Mouse (Mus musculus) spleen, postnatal 14 days (tissue): ENCODE measurements around the gene Zfp87.
A peak's percentile ranks its signal among the peaks of the same experiment; 100 is the strongest.

Experiments
- DNase-seq, 2 experiments: peaks; one replicate each; pipeline ENCODE4 v3.0.0; 2021 to 2022; ENCODE audit warnings: low spot score in 2 of 2

The Zfp87 gene

GRCm38 (mm10) chr13:67525753-67526410, at the start of gene Zfp87, which contains the start of gene Gm26965:
Zfp87 (minus strand) TSS chr13:67526177.
Gm26965 (minus strand) TSS chr13:67526151.
- DNase-seq, result peak; percentile 77 to 87

GRCm38 (mm10) chr13:67572591-67573189, 46.7 kb upstream of the Zfp87 start:
- no peak for DNase-seq

- DNase-seq, result no peak
Measured at GRCm38 (mm10) chr13:67553730-67554129, 27.8 kb upstream of the Zfp87 start, which contains the start of gene Zfp748. Zfp748 (minus strand) TSS chr13:67553830.

- peak; percentile 49 to 72 for DNase-seq
Measured at GRCm38 (mm10) chr13:67552505-67553346, 26.7 kb upstream of the Zfp87 start.

GRCm38 (mm10) chr13:67545941-67546340, 20.0 kb upstream of the Zfp87 start:
- DNase-seq, result no peak

- no peak for DNase-seq
Measured at GRCm38 (mm10) chr13:67527049-67527730, 1.2 kb upstream of the Zfp87 start.

GRCm38 (mm10) chr13:67500908-67501307, 25.1 kb downstream of the Zfp87 start:
- DNase-seq, result no peak

- DNase-seq, result peak; percentile 39 to 67
Measured at GRCm38 (mm10) chr13:67500084-67500719, 25.8 kb downstream of the Zfp87 start, which contains the start of gene Zfp58. Zfp58 (minus strand) TSS chr13:67500555.

- no peak for DNase-seq
Measured at GRCm38 (mm10) chr13:67495631-67496030, 30.3 kb downstream of the Zfp87 start.

GRCm38 (mm10) chr13:67484424-67484811, 41.6 kb downstream of the Zfp87 start:
- DNase-seq, result no peak

- DNase-seq, result peak; percentile 66 to 82
Measured at GRCm38 (mm10) chr13:67483625-67484423, 42.2 kb downstream of the Zfp87 start, which contains the start of gene Zfp874b. Zfp874b (minus strand) TSS chr13:67484258.

- no peak for DNase-seq
Measured at GRCm38 (mm10) chr13:67481528-67481927, 44.4 kb downstream of the Zfp87 start.

GRCm38 (mm10) chr13:67469274-67469673, 56.7 kb downstream of the Zfp87 start:
- DNase-seq, result no peak
